Mouse (Mus musculus) lung, embryonic 15.5 days (tissue): Measurements from ENCODE around the gene Aen. TPM values are rescaled to one million over a fixed set of nuclear protein-coding genes. Genes with fewer than 3 reads are reported as not detected.

Source experiments
- ATAC-seq: fragments of 200-750 bp; cut with Nextera tagmentation; 2 replicates; pipeline ENCODE4 v1.8.0; 2017; ENCODE audit warnings: moderate number of reproducible peaks, borderline replicate concordance; ENCODE audit not compliant: low FRiP score, low TSS enrichment; ENCODE audit errors: extremely low read depth
- H3K27ac ChIP-seq: fragments of 300-500 bp; sonication (generic); 2 replicates; pipeline ENCODE4 v1.5.1; 2015; ENCODE audit warnings: moderate library complexity, mild to moderate bottlenecking, inconsistent platforms
- H3K27me3 ChIP-seq: fragments of 300-500 bp; sonication (generic); 2 replicates; pipeline ENCODE4 v1.6.1; 2015; ENCODE audit warnings: inconsistent platforms
- H3K36me3 ChIP-seq: fragments of 300-500 bp; sonication (generic); 2 replicates; pipeline ENCODE4 v1.6.1; 2015; ENCODE audit warnings: inconsistent platforms
- H3K4me1 ChIP-seq: fragments of 300-500 bp; sonication (generic); 2 replicates; pipeline ENCODE4 v1.6.1; 2015; ENCODE audit warnings: inconsistent platforms
- H3K4me2 ChIP-seq: fragments of 300-500 bp; sonication (generic); 2 replicates; pipeline ENCODE4 v1.6.1; 2015; ENCODE audit warnings: inconsistent platforms, mild to moderate bottlenecking, moderate library complexity
- H3K4me3 ChIP-seq: fragments of 300-500 bp; sonication (generic); 2 replicates; pipeline ENCODE4 v1.5.1; 2015; ENCODE audit warnings: mild to moderate bottlenecking, inconsistent platforms
- H3K9ac ChIP-seq: fragments of 300-500 bp; sonication (generic); 2 replicates; pipeline ENCODE4 v1.6.1; 2015; ENCODE audit warnings: inconsistent platforms
- H3K9me3 ChIP-seq: fragments of 300-500 bp; sonication (generic); 2 replicates; pipeline ENCODE4 v1.6.1; 2016; ENCODE audit warnings: inconsistent platforms
- WGBS: fragments of 180-500 bp; shearing (Covaris S2); methylation state at CpG from one replicate; pipeline ENCODE4 v1.1.7; 2015; 5-methylcytosine and 5-hydroxymethylcytosine counted together
- polyA plus RNA-seq: library from polyadenylated mRNA; unstranded; fragments of >200 nt; fragmentation: Nextera tagmentation; extraction: Ambion mirVana; gene quantifications from 2 replicates; pipeline ENCODE4 v1.2.1, GENCODE M21; 2015

The Aen gene
- polyA plus RNA-seq, 1 experiment from 2014 or later, result 36.7 TPM

DNA sequence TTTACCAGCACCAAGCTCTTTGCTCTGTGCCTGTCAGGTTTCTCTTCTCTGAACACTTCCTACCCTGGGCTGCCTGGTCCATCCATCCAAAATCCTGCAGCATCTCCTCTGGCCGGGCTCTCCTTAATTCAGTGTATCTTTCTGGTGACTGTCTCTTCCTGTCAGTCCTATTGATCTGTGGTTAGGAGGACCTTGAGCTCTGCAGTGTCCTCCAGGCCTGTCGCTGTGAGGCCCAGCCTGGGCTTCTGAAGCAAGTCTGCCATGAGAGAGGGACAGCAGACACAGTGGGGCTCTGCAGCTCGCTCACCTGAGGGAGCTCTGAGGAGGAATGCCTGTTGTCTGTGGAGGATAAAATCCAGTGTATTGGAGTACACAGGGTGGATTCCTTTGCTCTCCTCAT is 1.9 kb downstream of the Aen start:
- 88% methylated on average over 3 of the region's 3 CpGs for WGBS
- 0 out of 2 replicates have a peak overlapping the region, but pooled peaks have one; percentile 80 for H3K4me2 ChIP-seq

DNA sequence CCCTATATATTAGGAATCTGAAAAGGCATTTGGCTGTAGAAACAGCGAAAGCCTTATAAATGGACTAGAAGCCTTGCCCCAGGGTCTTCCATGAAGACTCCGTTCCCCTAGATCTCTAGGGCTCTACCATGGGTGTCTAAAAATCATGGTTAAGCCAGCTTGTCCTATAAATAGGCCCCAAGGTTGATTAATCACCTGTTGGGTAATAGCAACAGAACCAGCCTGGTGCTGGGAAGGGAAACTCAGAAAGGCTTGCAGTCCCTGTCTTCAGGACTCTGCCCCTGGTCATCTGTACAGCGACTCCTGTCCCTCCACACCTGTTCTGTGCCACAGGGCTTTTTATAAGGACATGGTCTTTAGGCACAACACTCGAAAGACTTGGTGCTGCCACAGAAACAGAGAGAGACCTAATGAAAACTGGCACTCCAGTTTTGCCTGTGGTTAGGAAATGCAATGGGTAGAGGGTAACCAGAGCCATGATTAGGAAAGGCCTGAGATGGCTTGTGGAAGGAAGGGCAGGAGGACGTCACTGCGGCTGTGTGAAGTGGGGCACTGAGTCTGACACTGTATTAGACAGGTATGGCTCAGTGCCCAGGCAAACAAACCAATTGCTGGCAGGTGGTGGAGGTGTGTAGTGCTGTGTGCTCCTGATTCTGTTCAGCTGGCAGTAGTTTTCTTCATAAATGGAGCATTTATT is 7.7 kb downstream of the Aen start:
- Histone ChIP-seq H3K36me3 (peaks cover 32% of the 10 kb centered on the region), H3K9ac (no peak overlapping the region), H3K4me3 (no peak overlapping the region), H3K4me1 (no peaks in the 10 kb centered on the region), H3K27me3 (no peaks in the 10 kb centered on the region), H3K27ac (no peak overlapping the region), H3K9me3 (no peaks in the 10 kb centered on the region), H3K4me2 (no peak overlapping the region)
- 88% methylated on average over 6 of the region's 6 CpGs for WGBS
- no peak for ATAC-seq

More for the DNA sequence above, 1.9 kb downstream of the Aen start:
- no peak for ATAC-seq
- no peaks in the 10 kb centered on the region for H3K9me3 ChIP-seq
- no peak overlapping the region for H3K4me3 ChIP-seq
- H3K27me3 ChIP-seq, result no peaks in the 10 kb centered on the region
- H3K4me1 ChIP-seq, result peaks cover 19% of the 10 kb centered on the region
- H3K27ac ChIP-seq, result no peak overlapping the region
- peaks cover 11% of the 10 kb centered on the region; the same call in 1 of the 2 replicates for H3K36me3 ChIP-seq
- no peak overlapping the region for H3K9ac ChIP-seq

- Histone ChIP-seq H3K9ac (no peak overlapping the region), H3K36me3 (peaks cover 29% of the 10 kb centered on the region), H3K4me3 (no peak overlapping the region), H3K4me2 (no peak overlapping the region), H3K4me1 (no peaks in the 10 kb centered on the region), H3K27ac (no peak overlapping the region), H3K27me3 (no peaks in the 10 kb centered on the region), H3K9me3 (no peaks in the 10 kb centered on the region)
- ATAC-seq, result no peak
- 75% methylated on average over 2 of the region's 2 CpGs for WGBS
Observed at GRCm38 (mm10) chr7:78904175-78904574, 8.5 kb downstream of the Aen start.

- peaks cover 18% of the 10 kb centered on the region for H3K36me3 ChIP-seq
- no peaks in the 10 kb centered on the region for H3K27me3 ChIP-seq
- H3K4me3 ChIP-seq, result no peak overlapping the region
- peaks cover 16% of the 10 kb centered on the region for H3K4me1 ChIP-seq
- 88% methylated on average over 6 of the region's 6 CpGs for WGBS
- H3K27ac ChIP-seq, result no peak overlapping the region
- ATAC-seq, result no peak
- H3K9me3 ChIP-seq, result no peaks in the 10 kb centered on the region
- H3K4me2 ChIP-seq, result no peak overlapping the region
- no peak overlapping the region for H3K9ac ChIP-seq
Observed at GRCm38 (mm10) chr7:78909026-78909425, 13.4 kb downstream of the Aen start.

- H3K4me2 ChIP-seq, result no peak overlapping the region
- H3K4me3 ChIP-seq, result no peak overlapping the region
- 51% methylated on average over 6 of the region's 6 CpGs for WGBS
- ATAC-seq, result no peak
- H3K9ac ChIP-seq, result no peak overlapping the region
- H3K4me1 ChIP-seq, result peaks cover 21% of the 10 kb centered on the region
- peaks cover 17% of the 10 kb centered on the region for H3K36me3 ChIP-seq
- no peak overlapping the region for H3K27ac ChIP-seq
- no peaks in the 10 kb centered on the region for H3K27me3 ChIP-seq
- H3K9me3 ChIP-seq, result no peaks in the 10 kb centered on the region
Observed at GRCm38 (mm10) chr7:78910336-78911098, 14.9 kb downstream of the Aen start.

GRCm38 (mm10) chr7:78911209-78911608 is 15.6 kb downstream of the Aen start:
- H3K4me2 ChIP-seq, result no peak overlapping the region
- no peaks in the 10 kb centered on the region for H3K27me3 ChIP-seq
- peaks cover 21% of the 10 kb centered on the region for H3K4me1 ChIP-seq
- H3K4me3 ChIP-seq, result no peak overlapping the region
- 77% methylated on average over 4 of the region's 4 CpGs for WGBS
- H3K9ac ChIP-seq, result no peak overlapping the region
- no peak for ATAC-seq
- H3K36me3 ChIP-seq, result peaks cover 12% of the 10 kb centered on the region
- H3K27ac ChIP-seq, result no peak overlapping the region
- no peaks in the 10 kb centered on the region for H3K9me3 ChIP-seq

- Histone ChIP-seq H3K9me3 (no peaks in the 10 kb centered on the region), H3K36me3 (0 out of 2 replicates have a peak, but pooled peaks cover 2% of the 10 kb centered on the region), H3K27ac (peak overlapping the region; percentile 79; the same call in 1 of the 2 replicates), H3K4me2 (peak overlapping the region; percentile 53), H3K9ac (no peak overlapping the region), H3K4me1 (peaks cover 21% of the 10 kb centered on the region), H3K27me3 (no peaks in the 10 kb centered on the region), H3K4me3 (peak overlapping the region; percentile 20)
- no peak for ATAC-seq
- 17% methylated on average over 20 of the region's 20 CpGs for WGBS
Observed at GRCm38 (mm10) chr7:78912253-78912973, 16.8 kb downstream of the Aen start.

DNA sequence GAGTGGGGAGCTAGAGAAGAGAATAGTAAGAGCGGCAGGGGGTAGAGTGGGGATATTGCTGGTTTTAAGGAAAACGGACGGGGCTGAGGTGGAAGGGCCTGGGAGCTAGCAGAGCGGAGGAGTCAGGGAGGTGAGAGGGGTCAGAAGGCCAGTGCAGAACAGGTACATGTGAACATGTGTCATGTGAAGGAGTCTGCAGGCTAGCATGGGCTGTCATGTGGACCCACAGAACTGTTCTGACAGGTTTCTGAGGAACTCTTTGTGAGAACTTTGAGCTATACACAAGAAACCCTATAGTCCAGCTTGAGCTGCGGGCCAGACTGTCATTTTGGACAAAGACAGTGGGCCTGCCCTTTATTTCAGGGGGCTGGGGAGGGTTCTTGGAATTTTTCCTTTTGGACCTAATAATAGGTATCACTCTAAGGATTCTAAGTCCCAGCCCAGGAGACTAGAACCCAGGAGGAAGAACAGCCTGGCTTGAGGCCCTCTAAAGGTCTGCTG is 17.4 kb downstream of the Aen start, which contains the start of gene Isg20:
Gene Isg20 (plus strand): TSS at position 451 of the 501 bp plus-strand sequence.
- Histone ChIP-seq H3K27me3 (no peaks in the 10 kb centered on the region), H3K4me3 (peak within 1 kb of the TSS; percentile 29), H3K27ac (peak within 1 kb of the TSS; percentile 79), H3K36me3 (0 out of 2 replicates have a peak, but pooled peaks cover 2% of the 10 kb centered on the region), H3K9me3 (no peaks in the 10 kb centered on the region), H3K9ac (no peak within 1 kb of the TSS), H3K4me2 (peak within 1 kb of the TSS; percentile 53), H3K4me1 (peaks cover 21% of the 10 kb centered on the region)
- no peak for ATAC-seq
- WGBS, result 66% methylated on average over 5 of the region's 5 CpGs

- Histone ChIP-seq H3K27me3 (no peaks in the 10 kb centered on the region), H3K4me2 (peak overlapping the region; percentile 53), H3K27ac (peak overlapping the region; percentile 79), H3K9ac (no peak overlapping the region), H3K36me3 (0 out of 2 replicates have a peak, but pooled peaks cover 2% of the 10 kb centered on the region), H3K4me3 (peak overlapping the region; percentile 29), H3K4me1 (peaks cover 21% of the 10 kb centered on the region), H3K9me3 (no peaks in the 10 kb centered on the region)
- WGBS, result 43% methylated on average over 19 of the region's 19 CpGs
- ATAC-seq, result peak; percentile 84
Observed at GRCm38 (mm10) chr7:78913649-78914544, 18.2 kb downstream of the Aen start.

- WGBS, result 66% methylated on average over 3 of the region's 3 CpGs
- H3K36me3 ChIP-seq, result 0 out of 2 replicates have a peak, but pooled peaks cover 2% of the 10 kb centered on the region
- H3K9ac ChIP-seq, result no peak overlapping the region
- peaks cover 21% of the 10 kb centered on the region for H3K4me1 ChIP-seq
- no peak overlapping the region for H3K4me3 ChIP-seq
- no peak for ATAC-seq
- no peaks in the 10 kb centered on the region for H3K27me3 ChIP-seq
- no peak overlapping the region for H3K4me2 ChIP-seq
- H3K27ac ChIP-seq, result no peak overlapping the region
- no peaks in the 10 kb centered on the region for H3K9me3 ChIP-seq
Observed at GRCm38 (mm10) chr7:78914545-78914845, 18.8 kb downstream of the Aen start.
